Mouse (Mus musculus): ENCODE measurements around the gene Numa1.

DNA sequence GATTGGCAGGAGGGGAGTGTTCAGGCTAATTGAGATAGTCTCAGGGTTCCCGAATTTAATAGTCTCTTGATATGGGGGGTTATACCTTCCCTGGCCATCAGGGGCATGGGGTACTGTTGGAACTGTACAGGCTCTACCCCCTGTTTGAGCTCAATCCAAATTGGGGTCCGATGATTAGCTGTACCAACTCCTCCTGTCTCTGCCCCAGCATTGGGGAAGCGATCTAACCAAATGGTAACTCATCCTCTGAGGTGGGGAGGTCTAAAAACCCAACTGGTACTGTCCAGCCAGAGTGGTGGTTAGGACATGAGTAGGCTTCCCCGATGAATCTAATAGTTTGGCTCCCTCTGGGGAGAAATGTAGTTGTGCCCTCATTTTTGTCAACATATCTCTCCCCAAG, 3.1 kb downstream of the Numa1 start:
- TF ChIP-seq EP300 (IDR thresholded peaks at IDR 0.05; ENCODE audit: low read depth), result no peak
- no peak for TF ChIP-seq CTCF (IDR thresholded peaks at IDR 0.05; ENCODE audit: low read depth)

Data from liver, postnatal 0 days (tissue).